Mouse (Mus musculus): ENCODE results near the gene Frmpd4.

DNA sequence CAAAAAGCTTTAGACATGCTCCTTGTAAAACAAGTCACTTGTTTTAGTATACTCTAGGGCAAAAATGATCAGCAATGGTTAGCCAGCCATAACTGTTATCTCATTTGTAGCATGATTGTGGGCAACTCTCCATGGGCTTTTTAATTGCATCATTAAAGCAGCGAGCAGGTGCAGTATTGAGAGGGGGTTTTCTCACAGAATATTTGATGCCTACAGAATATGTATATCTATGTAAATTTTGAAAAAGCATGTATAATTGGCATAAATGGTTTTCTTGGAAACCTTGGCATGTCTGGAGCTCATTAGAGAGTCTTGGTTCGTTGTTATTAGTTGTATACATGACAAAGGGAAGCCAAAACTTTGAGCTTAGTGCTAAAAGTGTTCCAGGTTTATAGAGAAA lies 1143.1 kb downstream of the Frmpd4 start:
- TF ChIP-seq POLR2A (IDR thresholded peaks at IDR 0.05; ENCODE audit: insufficient read length, low read depth): no peak
- TF ChIP-seq REST (IDR thresholded peaks at IDR 0.05; ENCODE audit: insufficient read depth, insufficient read length): no peak
- no peak for TF ChIP-seq TCF12 (IDR thresholded peaks at IDR 0.05; ENCODE audit: insufficient read depth, poor library complexity, severe bottlenecking)
- no peak for TF ChIP-seq MYOG (IDR thresholded peaks at IDR 0.05; ENCODE audit: control insufficient read depth in 1 of 3, insufficient read depth in 1 of 3, insufficient read length in 2 of 3, low read depth in 2 of 3)

All from myocyte (in vitro differentiated cells).